Mouse (Mus musculus) liver, adult 2 months (tissue): ENCODE data around the gene Dpf3.

Source experiments
- CTCF ChIP-seq: fragments of 200-500 bp; IDR thresholded peaks from 2 replicates; pipeline ENCODE4 v1.5.1; 2011; ENCODE audit warnings: low read depth, low read length, control low read depth
- POLR2A ChIP-seq: fragments of 200-500 bp; IDR thresholded peaks from 2 replicates; pipeline ENCODE4 v1.6.1; 2011; ENCODE audit warnings: low read length, control low read depth; ENCODE audit not compliant: insufficient read depth; ENCODE audit errors: extremely low read depth

DNA sequence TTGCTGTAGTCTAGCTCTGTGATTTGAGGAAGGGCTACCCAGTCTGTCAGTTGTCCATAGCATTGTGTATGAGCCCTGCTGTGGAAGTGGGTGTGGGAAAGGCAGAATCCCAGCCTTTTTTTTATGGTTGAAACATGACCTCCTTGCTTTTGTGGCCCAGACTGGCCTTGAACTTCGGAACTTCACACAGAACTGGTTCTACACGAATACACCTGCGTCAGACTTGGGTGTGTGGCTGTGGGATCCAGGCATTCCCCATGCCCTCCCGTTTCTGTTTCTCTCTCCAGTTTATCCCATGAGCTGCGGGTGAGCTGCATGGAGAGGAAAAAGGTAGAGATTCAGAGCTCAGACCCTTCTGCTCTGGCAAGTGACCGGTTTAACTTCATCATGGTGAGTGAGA lies 44.5 kb upstream of the Dpf3 start:
- TF ChIP-seq POLR2A (no peak), CTCF (no peak)
